ENCODE assay signal across 13 mouse cellular contexts in the genomic region with DNA sequence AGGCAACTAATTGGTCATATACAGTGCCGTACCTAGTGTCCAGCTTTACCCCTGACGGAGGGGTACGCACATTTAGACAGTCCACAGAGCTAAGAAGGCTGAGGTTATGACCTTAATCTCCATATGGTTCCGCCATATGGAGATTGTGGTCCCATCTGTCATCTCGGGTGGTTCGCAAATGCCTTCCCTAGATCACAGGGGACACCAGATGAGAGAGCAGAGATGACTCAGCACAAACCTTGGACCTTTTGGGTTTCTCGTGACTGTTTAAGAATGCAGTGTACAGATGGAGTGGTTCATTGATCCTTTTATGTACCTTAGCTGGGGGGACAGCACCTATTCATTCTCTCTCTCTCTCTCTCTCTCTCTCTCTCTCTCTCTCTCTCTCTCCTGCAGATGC. TPM values are rescaled to one million over a fixed set of nuclear protein-coding genes. Genes with fewer than 3 reads are reported as not detected.
DNase-seq lines count a peak whose midpoint lies in the region; ATAC-seq and TF ChIP-seq lines count a peak whose summit lies in the region.
"Had no signal": no experiment of that assay in that cellular context is flagged by ENCODE, and none has a peak within 500 bp of the region (broad histone marks: within the 10 kb centered on the region; RNA-seq: fewer than 3 reads in every experiment).

No protein-coding gene starts in this region.

- no peak for TF ChIP-seq EP300 in lung, postnatal 0 days (IDR thresholded peaks at IDR 0.05)

- whole genome bisulfite sequencing in heart, embryonic 11.5 days (ENCODE audit: insufficient replicate concordance): 81% methylated on average over 7 of the region's 7 CpGs
- 60% methylated on average over 7 of the region's 7 CpGs for WGBS in lung, postnatal 0 days

- no peak for ATAC-seq in heart, embryonic 11.5 days (replicated peaks; ENCODE audit: insufficient number of reproducible peaks, low FRiP score, low TSS enrichment)
- ATAC-seq in megakaryocyte progenitor cell, adult 5-6 weeks (replicated peaks; ENCODE audit: poor library complexity): peak; percentile 35
- ATAC-seq in lung, postnatal 0 days: no peak
- ATAC-seq: forebrain, embryonic 16.5 days; intestine, embryonic 16.5 days had no signal

- no peak for TF ChIP-seq CTCF in lung, postnatal 0 days (IDR thresholded peaks at IDR 0.05)

- H3K9ac ChIP-seq in heart, embryonic 11.5 days (ENCODE audit: low read depth, low read length): no peak overlapping the region
- H3K9ac ChIP-seq in lung, postnatal 0 days (replicated peaks; ENCODE audit: low read depth): no peak overlapping the region
- H3K9ac ChIP-seq: embryonic facial prominence, embryonic 13.5 days had no signal

- no peaks in the 10 kb centered on the region for H3K9me3 ChIP-seq in heart, embryonic 11.5 days (replicated peaks; ENCODE audit: control insufficient read depth, low read length)
- no peaks in the 10 kb centered on the region for H3K9me3 ChIP-seq in lung, postnatal 0 days (ENCODE audit: low read length)
- H3K9me3 ChIP-seq: embryonic facial prominence, embryonic 13.5 days had no signal

- no peak overlapping the region for H3K27ac ChIP-seq in heart, embryonic 11.5 days (ENCODE audit: low read depth, low read length)
- H3K27ac ChIP-seq in lung, postnatal 0 days (ENCODE audit: low read length): no peak overlapping the region
- H3K27ac ChIP-seq: embryonic facial prominence, embryonic 13.5 days had no signal

- no peak overlapping the region for H3K4me3 ChIP-seq in heart, embryonic 11.5 days (ENCODE audit: low read depth, low read length)
- no peak overlapping the region for H3K4me3 ChIP-seq in lung, postnatal 0 days (ENCODE audit: low read depth, low read length)
- H3K4me3 ChIP-seq: embryonic facial prominence, embryonic 13.5 days had no signal

- H3K27me3 ChIP-seq in heart, embryonic 11.5 days (ENCODE audit: control insufficient read depth, insufficient read depth, low read length): no peaks in the 10 kb centered on the region
- H3K27me3 ChIP-seq in lung, postnatal 0 days (replicated peaks; ENCODE audit: insufficient read depth, low read length): no peaks in the 10 kb centered on the region
- H3K27me3 ChIP-seq: embryonic facial prominence, embryonic 13.5 days had no signal

- DNase-seq in heart, adult 11 months: peak; percentile 33
- DNase-seq in A20 (ENCODE audit: low read depth, low spot score): peak; percentile 41
- DNase-seq in cerebellum, adult 18-20 months: peak; percentile 41 to 58
- no peak for DNase-seq in lung, postnatal 0 days (ENCODE audit: low spot score)
- no peak for DNase-seq in gastrocnemius, postnatal 36 days
- DNase-seq in adrenal gland, postnatal 14 days: no peak
- DNase-seq: heart, postnatal 10 days; kidney, postnatal 36 days had no signal

- H3K36me3 ChIP-seq in heart, embryonic 11.5 days (ENCODE audit: control insufficient read depth, insufficient read depth, low read length): no peaks in the 10 kb centered on the region
- no peaks in the 10 kb centered on the region for H3K36me3 ChIP-seq in lung, postnatal 0 days (ENCODE audit: insufficient read depth, low read length)
- H3K36me3 ChIP-seq: embryonic facial prominence, embryonic 13.5 days had no signal

- no peaks in the 10 kb centered on the region for H3K4me1 ChIP-seq in heart, embryonic 11.5 days (ENCODE audit: control insufficient read depth, insufficient read depth, low read length)
- no peaks in the 10 kb centered on the region for H3K4me1 ChIP-seq in lung, postnatal 0 days (ENCODE audit: insufficient read depth, low read depth, low read length)
- H3K4me1 ChIP-seq: embryonic facial prominence, embryonic 13.5 days had no signal

- intact Hi-C loops in gastrocnemius, postnatal 36 days (cut with DNase I): no loop called here

- H3K4me2 ChIP-seq in heart, embryonic 11.5 days: no peak overlapping the region
- no peak overlapping the region for H3K4me2 ChIP-seq in lung, postnatal 0 days (replicated peaks; ENCODE audit: low read depth, low read length)
- H3K4me2 ChIP-seq: embryonic facial prominence, embryonic 13.5 days had no signal

RNA-seq across cellular contexts. Expression of a gene that starts 33.9 kb away (rescaled TPM):
- polyA plus RNA-seq in heart, embryonic 11.5 days (2014; fragmentation: Nextera tagmentation; extraction: Ambion mirVana): 1.1 and 1.7 TPM in 2 replicates
- 20.9 and 26.2 TPM in 2 replicates for total RNA-seq in megakaryocyte progenitor cell, adult 5-6 weeks (2015)
- 24.9 and 25.6 TPM in 2 replicates for total RNA-seq in megakaryocyte progenitor cell, adult 5-6 weeks (2017)
- 3.0 and 3.6 TPM in 2 replicates for polyA plus RNA-seq in lung, postnatal 0 days (2015; fragmentation: Nextera tagmentation; extraction: Ambion mirVana)
- total RNA-seq in gastrocnemius, postnatal 36 days (2021): under 1 TPM; 0.31 to 0.32 TPM
- total RNA-seq in adrenal gland, postnatal 14 days (2021): 1.3 and 2.8 TPM in 2 replicates

RNA-seq across cellular contexts. Expression of a gene that starts 45.0 kb away (rescaled TPM):
- polyA plus RNA-seq in heart, embryonic 11.5 days (2014; fragmentation: Nextera tagmentation; extraction: Ambion mirVana): 13.1 and 15.3 TPM in 2 replicates
- total RNA-seq in megakaryocyte progenitor cell, adult 5-6 weeks (2015): 17.5 and 29.2 TPM in 2 replicates
- total RNA-seq in megakaryocyte progenitor cell, adult 5-6 weeks (2017): 20.3 and 21.2 TPM in 2 replicates
- 5.3 and 6.8 TPM in 2 replicates for polyA plus RNA-seq in lung, postnatal 0 days (2015; fragmentation: Nextera tagmentation; extraction: Ambion mirVana)
- 1 to 10 TPM; 6.2 to 8.9 TPM for total RNA-seq in gastrocnemius, postnatal 36 days (2021)
- 6.6 and 8.6 TPM in 2 replicates for total RNA-seq in adrenal gland, postnatal 14 days (2021)

RNA-seq across cellular contexts. Expression of a gene that starts 45.0 kb away (rescaled TPM):
- 137 and 158 TPM in 2 replicates for polyA plus RNA-seq in heart, embryonic 11.5 days (2014; fragmentation: Nextera tagmentation; extraction: Ambion mirVana)
- 97.1 and 108 TPM in 2 replicates for total RNA-seq in megakaryocyte progenitor cell, adult 5-6 weeks (2015)
- total RNA-seq in megakaryocyte progenitor cell, adult 5-6 weeks (2017): 176 and 192 TPM in 2 replicates
- 118 and 145 TPM in 2 replicates for polyA plus RNA-seq in lung, postnatal 0 days (2015; fragmentation: Nextera tagmentation; extraction: Ambion mirVana)
- total RNA-seq in gastrocnemius, postnatal 36 days (2021): 10 to 100 TPM; 63.1 to 64.4 TPM
- 91.8 and 110 TPM in 2 replicates for total RNA-seq in adrenal gland, postnatal 14 days (2021)

Comparison
In these comparisons a context has a peak if more than half of its experiments do, and no peak if none do; other contexts are left out.
1. DNase-seq: peak in heart, adult 11 months (single experiment), A20 (single experiment) and cerebellum, adult 18-20 months (2 of 2); none in lung, postnatal 0 days (single experiment), gastrocnemius, postnatal 36 days (0 of 2) and adrenal gland, postnatal 14 days (single experiment).